Comparison of ENCODE assay signal across 8 mouse cellular contexts in the genomic region with DNA sequence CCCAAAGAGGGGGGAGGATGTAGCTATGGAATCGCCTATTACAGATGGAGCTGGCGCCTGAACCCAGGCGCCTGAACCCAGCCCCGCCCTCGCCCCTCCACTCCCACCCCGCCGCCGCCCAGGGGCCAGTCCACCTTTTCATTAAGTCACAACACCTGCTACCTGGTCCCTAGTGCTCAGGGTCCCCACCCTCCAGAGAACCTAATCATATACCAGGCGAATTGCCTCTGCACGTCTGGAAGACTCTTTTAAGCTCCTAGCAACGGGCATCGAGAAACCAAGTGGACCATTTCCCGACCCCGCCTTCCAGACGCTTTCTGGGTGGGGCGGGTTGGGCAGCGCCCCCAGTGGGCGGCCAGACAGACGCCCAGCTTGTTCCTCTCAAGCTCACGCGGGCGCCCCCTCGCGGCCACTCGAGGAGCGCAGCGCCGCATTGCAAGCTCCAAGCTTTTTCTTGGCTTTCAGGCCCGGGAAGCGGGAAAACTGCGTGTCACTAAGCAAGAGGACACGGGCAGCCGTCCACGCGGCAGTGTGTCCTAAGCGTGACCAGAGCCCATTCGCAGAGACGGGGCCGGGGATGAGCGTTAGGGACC. TPM values are rescaled to one million over a fixed set of nuclear protein-coding genes. Genes with fewer than 3 reads are reported as not detected.
DNase-seq lines count a peak whose midpoint lies in the region; ATAC-seq and TF ChIP-seq lines count a peak whose summit lies in the region.

No protein-coding gene starts in this region.

- peak; percentile 13 for DNase-seq in fat pad, adult 2 months (ENCODE audit: extremely low read depth, low read depth, low spot score)
- peak; percentile 98 for DNase-seq in kidney, postnatal 10 days
- peak; percentile 60 to 81 for DNase-seq in natural killer cell, adult 2 months (ENCODE audit: low spot score in 2 of 2)
- peak; percentile 96 for DNase-seq in stomach, postnatal 0 days (ENCODE audit: low spot score)

- no peaks in the 10 kb centered on the region for H3K4me1 ChIP-seq in brown adipose tissue, adult 24 weeks (ENCODE audit: control insufficient read depth, insufficient read depth, insufficient read length, low read length)
- peaks cover 14% of the 10 kb centered on the region for H3K4me1 ChIP-seq in heart, embryonic 13.5 days
- peaks cover 19% of the 10 kb centered on the region; the same call in 1 of the 2 replicates for H3K4me1 ChIP-seq in liver, embryonic 12.5 days
- no peaks in the 10 kb centered on the region for H3K4me1 ChIP-seq in stomach, postnatal 0 days (replicated peaks; ENCODE audit: control insufficient read depth, insufficient read depth)

- peak overlapping the region; percentile 88 for H3K9ac ChIP-seq in heart, embryonic 13.5 days
- peak overlapping the region; percentile 62 for H3K9ac ChIP-seq in liver, embryonic 12.5 days
- H3K9ac ChIP-seq in stomach, postnatal 0 days (ENCODE audit: low read length) = peak overlapping the region; percentile 69

- no peak for TF ChIP-seq EP300 in stomach, postnatal 0 days (optimal IDR thresholded peaks at IDR 0.05)

- peaks cover 30% of the 10 kb centered on the region for H3K27me3 ChIP-seq in heart, embryonic 13.5 days (replicated peaks)
- H3K27me3 ChIP-seq in liver, embryonic 12.5 days (replicated peaks) = peaks cover 47% of the 10 kb centered on the region
- H3K27me3 ChIP-seq in stomach, postnatal 0 days (ENCODE audit: control insufficient read depth, insufficient read depth, low read length) = no peaks in the 10 kb centered on the region

- ATAC-seq in CD4-positive, CD25-positive, alpha-beta regulatory T cell, adult 4 months = peak; percentile 81
- peak; percentile 48; the same call in 1 of the 2 replicates for ATAC-seq in heart, embryonic 13.5 days (ENCODE audit: extremely low read depth, insufficient number of reproducible peaks, low FRiP score, low TSS enrichment)
- ATAC-seq in liver, embryonic 12.5 days = peak; percentile 67
- peak; percentile 89 for ATAC-seq in stomach, postnatal 0 days (ENCODE audit: low FRiP score, low TSS enrichment)

- peak overlapping the region; percentile 45 for H3K27ac ChIP-seq in brown adipose tissue, adult 24 weeks (replicated peaks; ENCODE audit: low read depth, low read length)
- peak overlapping the region; percentile 69 for H3K27ac ChIP-seq in heart, embryonic 13.5 days (replicated peaks)
- H3K27ac ChIP-seq in liver, embryonic 12.5 days = no peak overlapping the region
- H3K27ac ChIP-seq in stomach, postnatal 0 days (replicated peaks) = peak overlapping the region; percentile 86

- peak overlapping the region; percentile 64 for H3K4me3 ChIP-seq in brown adipose tissue, adult 24 weeks (ENCODE audit: insufficient read depth, low read depth, low read length)
- H3K4me3 ChIP-seq in heart, embryonic 13.5 days = peak overlapping the region; percentile 79
- H3K4me3 ChIP-seq in liver, embryonic 12.5 days = peak overlapping the region; percentile 66
- H3K4me3 ChIP-seq in stomach, postnatal 0 days (ENCODE audit: low read depth, low read length) = peak overlapping the region; percentile 69

- 2% methylated on average over 40 of the region's 40 CpGs for WGBS in heart, embryonic 13.5 days
- WGBS in liver, embryonic 12.5 days (ENCODE audit: insufficient replicate concordance) = 1% methylated on average over 40 of the region's 40 CpGs
- under 1% methylated on average over 40 of the region's 40 CpGs for WGBS in stomach, postnatal 0 days

- TF ChIP-seq CTCF in stomach, postnatal 0 days (IDR thresholded peaks at IDR 0.05; ENCODE audit: low read depth) = peak; percentile 99

- peak overlapping the region; percentile 91 for H3K4me2 ChIP-seq in heart, embryonic 13.5 days
- peak overlapping the region; percentile 92 for H3K4me2 ChIP-seq in liver, embryonic 12.5 days
- H3K4me2 ChIP-seq in stomach, postnatal 0 days (replicated peaks; ENCODE audit: low read depth) = peak overlapping the region; percentile 95

- 0 out of 2 replicates have a peak, but pooled peaks cover 5% of the 10 kb centered on the region for H3K9me3 ChIP-seq in heart, embryonic 13.5 days
- H3K9me3 ChIP-seq in liver, embryonic 12.5 days (replicated peaks) = no peaks in the 10 kb centered on the region
- no peaks in the 10 kb centered on the region for H3K9me3 ChIP-seq in stomach, postnatal 0 days (ENCODE audit: control insufficient read depth, low read length)

- no peaks in the 10 kb centered on the region for H3K36me3 ChIP-seq in heart, embryonic 13.5 days
- no peaks in the 10 kb centered on the region for H3K36me3 ChIP-seq in liver, embryonic 12.5 days
- no peaks in the 10 kb centered on the region for H3K36me3 ChIP-seq in stomach, postnatal 0 days (ENCODE audit: control insufficient read depth, insufficient read depth, low read length)

RNA-seq across cellular contexts. Expression of gene Apba1, which starts 0.6 kb away (rescaled TPM):
- polyA plus RNA-seq in CD4-positive, CD25-positive, alpha-beta regulatory T cell, adult 4 months (2017; shearing (Covaris generic)) = not detected
- polyA plus RNA-seq in brown adipose tissue, adult 24 weeks (2012; ENCODE audit: insufficient read depth, insufficient read length, missing spikeins) = 0.79 and 0.91 TPM in 2 replicates
- 0.23 and 0.33 TPM in 2 replicates for polyA plus RNA-seq in heart, embryonic 13.5 days (2015; fragmentation: Nextera tagmentation; extraction: Ambion mirVana)
- polyA plus RNA-seq in liver, embryonic 12.5 days (2016; fragmentation: Nextera tagmentation; extraction: Ambion mirVana) = 0.01 and 0.05 TPM in 2 replicates
- polyA plus RNA-seq in stomach, postnatal 0 days (2015; fragmentation: Nextera tagmentation; extraction: Ambion mirVana) = 0.47 and 0.55 TPM in 2 replicates

Comparison
In these comparisons a context has a peak if more than half of its experiments do, and no peak if none do; other contexts are left out.
1. DNase-seq: peak in every context shown above with its lines; median percentile 98 in kidney, postnatal 10 days; 96 in stomach, postnatal 0 days; 70 in natural killer cell, adult 2 months; 13 in fat pad, adult 2 months.